Mouse (Mus musculus): ENCODE measurements around the gene Cbs. TPM values are rescaled to one million over a fixed set of nuclear protein-coding genes. Genes with fewer than 3 reads are reported as not detected.

Gene Cbs
- total and polyA plus RNA-seq, 3 experiments: 1.2 to 1.9 (median 1.4) TPM

DNA sequence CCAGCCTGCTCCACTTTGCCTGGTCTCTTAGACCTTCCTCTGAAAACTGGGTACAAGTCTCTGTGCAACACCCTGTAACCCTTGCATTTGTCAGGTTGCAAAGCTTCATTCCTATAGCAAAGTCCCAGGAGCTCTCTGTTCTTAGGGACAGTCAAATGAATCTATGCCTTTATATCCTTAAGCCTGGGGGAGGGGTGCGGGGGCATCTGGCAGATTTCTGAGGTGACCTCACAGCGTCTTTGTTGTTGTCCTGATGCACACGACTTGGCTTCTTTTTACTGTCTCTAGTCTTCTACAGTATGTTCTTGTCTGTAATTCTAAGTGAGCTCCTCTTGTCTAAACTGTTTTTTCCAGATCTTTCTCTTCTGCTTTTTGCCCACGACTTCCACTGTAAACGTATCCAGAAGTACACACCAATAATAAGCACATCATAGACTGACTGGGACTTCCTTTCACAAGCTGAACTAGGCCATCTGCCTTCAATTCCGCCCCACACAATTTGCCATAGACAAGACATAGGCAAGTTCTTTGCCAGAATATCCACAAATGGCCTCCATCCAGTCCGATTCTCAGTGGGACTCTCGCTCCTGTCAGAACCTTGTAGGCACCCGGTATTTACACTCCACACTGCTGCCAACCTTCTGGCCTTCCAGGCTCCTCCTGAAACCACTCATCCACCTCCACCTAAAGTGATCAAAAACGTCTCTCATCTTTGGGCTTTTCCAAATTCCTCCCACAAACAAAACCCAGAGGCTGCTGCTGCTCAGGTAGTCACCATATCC, 60.5 kb downstream of the Cbs start:
- H3K27ac ChIP-seq (ENCODE audit: insufficient read depth, low read depth): no peak overlapping the region
- no peak overlapping the region for H3K9ac ChIP-seq (ENCODE audit: insufficient read depth, low read depth)
- TF ChIP-seq BHLHE40 (IDR thresholded peaks at IDR 0.05; ENCODE audit: low read depth, low read length) (no peak), ZNF384 (IDR thresholded peaks at IDR 0.05; ENCODE audit: low read depth, low read length) (no peak), ZMIZ1 (IDR thresholded peaks at IDR 0.05; ENCODE audit: low read depth, low read length) (no peak), KAT2A (IDR thresholded peaks at IDR 0.05; ENCODE audit: insufficient replicate concordance, low read length) (no peak)
- H3K4me1 ChIP-seq (ENCODE audit: control insufficient read depth in 1 of 2, insufficient read depth in 2 of 2): peaks cover 0 to 5% of the 10 kb centered on the region in 2 experiments; a peak in 1 of 4 replicates
- no peak overlapping the region for H3K4me3 ChIP-seq (replicated peaks in 1 of 3; ENCODE audit: low read depth in 2 of 3, low read length in 2 of 3, poor library complexity in 1 of 3)
- DNase-seq (ENCODE audit: extremely low read depth): no peak
- dilution Hi-C loops (cut with MboI; ENCODE audit: extremely low pct_ligation_motif_present, extremely low pct_unique_long_range_greater_than_20kb, low sequenced_read_pairs): no loop called here
- H3K9me3 ChIP-seq (replicated peaks; ENCODE audit: low read length): no peaks in the 10 kb centered on the region
- H3K36me3 ChIP-seq (replicated peaks in 1 of 2; ENCODE audit: control insufficient read depth in 1 of 2, insufficient read depth in 1 of 2, low read length in 1 of 2): peaks cover 0 to 9% of the 10 kb centered on the region in 2 experiments
- no peak overlapping the region for H3K4me2 ChIP-seq (ENCODE audit: insufficient read depth, low read depth, poor library complexity, severe bottlenecking)
- in situ Hi-C loops (cut with MboI; ENCODE audit: low pct_ligation_motif_present, low pct_unique_long_range_greater_than_20kb, low sequenced_read_pairs): no loop called here
- H3K79me2 ChIP-seq (replicated peaks; ENCODE audit: control insufficient read depth, extremely low read depth, insufficient read depth, poor library complexity, severe bottlenecking): no peaks in the 10 kb centered on the region
- H3K27me3 ChIP-seq (replicated peaks): no peaks in the 10 kb centered on the region

DNA sequence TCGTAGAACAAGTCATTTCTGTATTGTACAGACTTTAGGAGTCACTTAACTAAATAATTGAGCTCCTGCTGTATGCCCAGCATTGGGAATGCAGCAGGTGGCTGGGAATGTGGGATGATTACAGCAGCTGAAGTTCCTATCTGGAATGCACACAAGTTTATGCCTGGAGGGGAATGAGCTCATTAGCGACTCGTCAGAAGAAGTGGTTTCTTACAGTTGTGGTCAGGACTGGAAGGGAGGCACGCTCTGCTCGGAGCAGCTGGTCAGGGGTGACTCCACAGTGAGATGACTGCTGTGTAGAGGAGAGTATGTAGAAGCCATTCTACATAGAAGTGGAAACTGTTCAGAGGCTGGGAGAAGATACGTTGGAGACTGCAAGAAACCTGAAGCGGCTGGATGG, 62.4 kb downstream of the Cbs start:
- in situ Hi-C loops (cut with MboI; ENCODE audit: low pct_ligation_motif_present, low pct_unique_long_range_greater_than_20kb, low sequenced_read_pairs) (no loop called here), dilution Hi-C loops (cut with MboI; ENCODE audit: extremely low pct_ligation_motif_present, extremely low pct_unique_long_range_greater_than_20kb, low sequenced_read_pairs) (no loop called here)
- H3K4me1 ChIP-seq (ENCODE audit: control insufficient read depth in 1 of 2, insufficient read depth in 2 of 2): no peaks in the 10 kb centered on the region
- DNase-seq (ENCODE audit: extremely low read depth): no peak
- H3K9ac ChIP-seq (ENCODE audit: insufficient read depth, low read depth): no peak overlapping the region
- no peaks in the 10 kb centered on the region for H3K9me3 ChIP-seq (replicated peaks; ENCODE audit: low read length)
- H3K36me3 ChIP-seq (replicated peaks in 1 of 2; ENCODE audit: control insufficient read depth in 1 of 2, insufficient read depth in 1 of 2, low read length in 1 of 2): peaks cover 0 to 9% of the 10 kb centered on the region in 2 experiments
- H3K27ac ChIP-seq (ENCODE audit: insufficient read depth, low read depth): no peak overlapping the region
- no peaks in the 10 kb centered on the region for H3K27me3 ChIP-seq (replicated peaks)
- H3K4me2 ChIP-seq (ENCODE audit: insufficient read depth, low read depth, poor library complexity, severe bottlenecking): no peak overlapping the region
- TF ChIP-seq TCF12 (IDR thresholded peaks at IDR 0.05; ENCODE audit: low read depth, low read length) (no peak), MYC (IDR thresholded peaks at IDR 0.05; ENCODE audit: low read depth, low read length) (no peak), POLR2A (IDR thresholded peaks at IDR 0.05; ENCODE audit: low read depth, low read length) (no peak), ZKSCAN1 (IDR thresholded peaks at IDR 0.05; ENCODE audit: borderline replicate concordance, low read depth, low read length) (no peak)
- no peaks in the 10 kb centered on the region for H3K79me2 ChIP-seq (replicated peaks; ENCODE audit: control insufficient read depth, extremely low read depth, insufficient read depth, poor library complexity, severe bottlenecking)
- no peak overlapping the region for H3K4me3 ChIP-seq (replicated peaks in 1 of 3; ENCODE audit: low read depth in 2 of 3, low read length in 2 of 3, poor library complexity in 1 of 3)

DNA sequence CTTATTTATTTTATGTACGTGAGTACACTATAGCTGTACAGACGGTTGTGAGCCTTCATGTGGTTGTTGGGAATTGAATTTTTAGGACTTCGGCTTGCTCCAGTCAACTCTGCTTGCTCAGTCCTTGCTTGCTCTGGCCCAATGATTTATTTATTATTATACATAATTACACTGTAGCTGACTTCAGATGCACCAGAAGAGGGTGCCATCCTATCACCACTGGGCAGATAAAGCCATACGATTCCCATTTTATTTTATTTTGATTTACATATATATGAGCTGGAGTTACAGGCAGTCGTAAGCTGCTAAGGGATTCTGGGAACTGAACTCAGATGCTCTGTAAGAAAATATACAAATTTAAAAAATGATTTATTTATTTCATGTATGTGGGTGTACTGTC, 65.3 kb downstream of the Cbs start:
- no peak for DNase-seq (ENCODE audit: extremely low read depth)
- Histone ChIP-seq H3K4me1 (ENCODE audit: control insufficient read depth in 1 of 2, insufficient read depth in 2 of 2) (peaks cover 5 to 14% of the 10 kb centered on the region in 2 experiments), H3K4me3 (replicated peaks in 1 of 3; ENCODE audit: low read depth in 2 of 3, low read length in 2 of 3, poor library complexity in 1 of 3) (no peak overlapping the region), H3K79me2 (replicated peaks; ENCODE audit: control insufficient read depth, extremely low read depth, insufficient read depth, poor library complexity, severe bottlenecking) (peaks cover 16% of the 10 kb centered on the region), H3K9me3 (replicated peaks; ENCODE audit: low read length) (no peaks in the 10 kb centered on the region), H3K9ac (ENCODE audit: insufficient read depth, low read depth) (no peak overlapping the region), H3K36me3 (replicated peaks in 1 of 2; ENCODE audit: control insufficient read depth in 1 of 2, insufficient read depth in 1 of 2, low read length in 1 of 2) (peaks cover 0 to 27% of the 10 kb centered on the region in 2 experiments), H3K27me3 (replicated peaks) (no peaks in the 10 kb centered on the region), H3K27ac (ENCODE audit: insufficient read depth, low read depth) (no peak overlapping the region), H3K4me2 (ENCODE audit: insufficient read depth, low read depth, poor library complexity, severe bottlenecking) (no peak overlapping the region)
- dilution Hi-C loops (cut with MboI; ENCODE audit: extremely low pct_ligation_motif_present, extremely low pct_unique_long_range_greater_than_20kb, low sequenced_read_pairs) (no loop called here), in situ Hi-C loops (cut with MboI; ENCODE audit: low pct_ligation_motif_present, low pct_unique_long_range_greater_than_20kb, low sequenced_read_pairs) (no loop called here)
- TF ChIP-seq POLR2A (IDR thresholded peaks at IDR 0.05; ENCODE audit: low read depth, low read length) (no peak), NELFE (IDR thresholded peaks at IDR 0.05; ENCODE audit: low read depth, low read length) (no peak)

Data from CH12.LX (cell line).